Mouse (Mus musculus): ENCODE data around the gene Cpn2.

Cpn2 gene

GRCm38 (mm10) chr16:30241623-30242022, 25.7 kb downstream of the Cpn2 start:
- DNase-seq (ENCODE audit: inconsistent age in 2 of 2, low spot score in 1 of 2) = no peak

GRCm38 (mm10) chr16:30238791-30239190, 28.5 kb downstream of the Cpn2 start:
- DNase-seq (ENCODE audit: inconsistent age in 2 of 2, low spot score in 1 of 2) = no peak

GRCm38 (mm10) chr16:30236091-30236699, 31.1 kb downstream of the Cpn2 start:
- peak; percentile 87 to 95 for DNase-seq (ENCODE audit: inconsistent age in 2 of 2, low spot score in 1 of 2)

- peak in 1 of 2 experiments; percentile 43 for DNase-seq (ENCODE audit: inconsistent age in 2 of 2, low spot score in 1 of 2)
Observed at GRCm38 (mm10) chr16:30235577-30235976, 31.7 kb downstream of the Cpn2 start.

- DNase-seq (ENCODE audit: inconsistent age in 2 of 2, low spot score in 1 of 2) = no peak
Observed at GRCm38 (mm10) chr16:30234636-30235546, 32.4 kb downstream of the Cpn2 start.

- no peak for DNase-seq (ENCODE audit: inconsistent age in 2 of 2, low spot score in 1 of 2)
Observed at GRCm38 (mm10) chr16:30234077-30234476, 33.2 kb downstream of the Cpn2 start.

GRCm38 (mm10) chr16:30231882-30232604, 35.3 kb downstream of the Cpn2 start:
- DNase-seq (ENCODE audit: inconsistent age in 2 of 2, low spot score in 1 of 2) = no peak

GRCm38 (mm10) chr16:30227352-30227751, 39.9 kb downstream of the Cpn2 start:
- DNase-seq (ENCODE audit: inconsistent age in 2 of 2, low spot score in 1 of 2) = no peak

GRCm38 (mm10) chr16:30221161-30221782, 46.0 kb downstream of the Cpn2 start:
- DNase-seq (ENCODE audit: inconsistent age in 2 of 2, low spot score in 1 of 2) = no peak

GRCm38 (mm10) chr16:30215811-30216210, 51.5 kb downstream of the Cpn2 start:
- no peak for DNase-seq (ENCODE audit: inconsistent age in 2 of 2, low spot score in 1 of 2)

GRCm38 (mm10) chr16:30213644-30214043, 53.7 kb downstream of the Cpn2 start:
- DNase-seq (ENCODE audit: inconsistent age in 2 of 2, low spot score in 1 of 2) = no peak

- DNase-seq (ENCODE audit: inconsistent age in 2 of 2, low spot score in 1 of 2) = no peak
Observed at GRCm38 (mm10) chr16:30212035-30212434, 55.3 kb downstream of the Cpn2 start.

GRCm38 (mm10) chr16:30209264-30209663, 58.0 kb downstream of the Cpn2 start:
- no peak for DNase-seq (ENCODE audit: inconsistent age in 2 of 2, low spot score in 1 of 2)

- no peak for DNase-seq (ENCODE audit: inconsistent age in 2 of 2, low spot score in 1 of 2)
Observed at GRCm38 (mm10) chr16:30207991-30208390, 59.3 kb downstream of the Cpn2 start.

GRCm38 (mm10) chr16:30207111-30207828, 60.0 kb downstream of the Cpn2 start:
- no peak for DNase-seq (ENCODE audit: inconsistent age in 2 of 2, low spot score in 1 of 2)
